ENCODE assay signal across 8 mouse cellular contexts in the genomic region with DNA sequence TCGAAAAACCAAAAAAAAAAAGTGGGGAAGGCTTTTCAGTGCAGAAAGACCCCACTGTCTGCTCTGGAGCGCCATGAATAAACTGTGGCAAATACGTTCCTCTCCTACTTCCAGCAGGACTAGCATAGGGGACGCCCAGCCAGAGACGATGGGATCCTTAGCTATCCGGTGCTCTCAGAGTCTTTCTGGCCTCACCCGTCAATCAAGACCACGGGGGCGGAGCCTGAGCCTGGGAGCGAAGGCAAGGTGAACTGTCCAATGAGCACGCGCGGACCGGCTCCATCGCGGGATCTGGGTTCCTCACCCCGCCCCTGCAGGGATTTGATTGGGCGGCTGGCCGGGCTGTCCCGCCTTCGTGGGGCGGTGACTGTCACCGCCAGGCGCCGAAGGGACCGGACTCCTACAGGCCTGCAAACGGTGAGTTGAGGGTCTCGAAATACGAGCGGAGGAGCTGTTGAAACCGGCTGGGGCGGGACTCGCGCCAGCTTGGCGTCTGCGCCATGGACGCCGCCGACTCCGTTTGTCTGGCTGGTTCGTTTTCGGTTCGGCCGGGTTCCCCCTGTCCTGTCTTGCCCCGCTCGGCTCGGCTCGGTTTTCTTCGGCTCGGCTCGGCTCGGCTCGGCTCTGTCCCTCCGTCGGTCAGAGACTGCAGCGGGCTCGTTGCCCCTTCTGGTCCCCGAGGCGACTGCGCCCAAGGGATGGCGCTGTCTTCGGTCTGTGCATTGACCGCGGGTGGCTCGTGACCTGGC. TPM values are rescaled to one million over a fixed set of nuclear protein-coding genes. Genes with fewer than 3 reads are reported as not detected.
DNase-seq lines count a peak whose midpoint lies in the region; ATAC-seq lines count a peak whose summit lies in the region.

TSS of gene Pigyl (plus strand) at position 350 of the 749 bp plus-strand sequence.

- no peaks in the 10 kb centered on the region for H3K9me3 ChIP-seq in hindbrain, embryonic 13.5 days

- peak; percentile 99 for DNase-seq in NIH3T3 (ENCODE audit: low read depth)
- peak; percentile 100 for DNase-seq in cerebellum, postnatal 10 days
- DNase-seq in frontal cortex, postnatal 14 days (ENCODE audit: low spot score in 2 of 2) = peak; percentile 95 to 97
- DNase-seq in layer of hippocampus, postnatal 25 days (ENCODE audit: extremely low spot score in 1 of 2, low spot score in 1 of 2) = peak; percentile 93
- DNase-seq in lung, postnatal 25 days (ENCODE audit: low spot score) = peak; percentile 99
- DNase-seq in retina, embryonic 14.5 days (ENCODE audit: low spot score) = peak; percentile 99
- peak; percentile 100 for DNase-seq in thymus, postnatal 4 days

- peak within 1 kb of the TSS; percentile 94 for H3K27ac ChIP-seq in hindbrain, embryonic 13.5 days

- 0 out of 2 replicates have a peak, but pooled peaks cover 6% of the 10 kb centered on the region for H3K27me3 ChIP-seq in hindbrain, embryonic 13.5 days

- peak within 1 kb of the TSS; percentile 63 for H3K4me3 ChIP-seq in hindbrain, embryonic 13.5 days

- under 1% methylated on average over 65 of the region's 65 CpGs for WGBS in hindbrain, embryonic 13.5 days

- peaks cover 23% of the 10 kb centered on the region for H3K4me1 ChIP-seq in hindbrain, embryonic 13.5 days (replicated peaks)

- peaks cover 6% of the 10 kb centered on the region for H3K36me3 ChIP-seq in hindbrain, embryonic 13.5 days

- peak; percentile 99 for ATAC-seq in hindbrain, embryonic 13.5 days (ENCODE audit: low FRiP score)

- H3K4me2 ChIP-seq in hindbrain, embryonic 13.5 days = peak within 1 kb of the TSS; percentile 66

- peak within 1 kb of the TSS; percentile 89 for H3K9ac ChIP-seq in hindbrain, embryonic 13.5 days

RNA-seq across cellular contexts. Expression of gene Pigyl, which starts in this region (rescaled TPM):
- 81.3 and 88.2 TPM in 2 replicates for polyA plus RNA-seq in hindbrain, embryonic 13.5 days (2015; fragmentation: Nextera tagmentation; extraction: Ambion mirVana)
- total RNA-seq in layer of hippocampus, postnatal 25 days (2021) = 10 to 100 TPM; 48.2 to 54.3 TPM

Comparison
In these comparisons a context has a peak if more than half of its experiments do, and no peak if none do; other contexts are left out.
1. Peak in every context shown above with its lines: DNase-seq, ATAC-seq, H3K4me3 ChIP-seq and H3K27ac ChIP-seq.